Mouse (Mus musculus) heart, postnatal 4 days (tissue): ENCODE results near the gene Fam168a. TPM values are rescaled to one million over a fixed set of nuclear protein-coding genes. Genes with fewer than 3 reads are reported as not detected.

Experiments used
- DNase-seq: peaks from one replicate; pipeline ENCODE4 v3.0.0; 2021
- microRNA-seq, 2 experiments: library from miRNA; unstranded; fragments of <30 nt; microRNA quantifications; one replicate each; pipeline ENCODE4 v1.2.0; 2021 to 2022
- total RNA-seq, 2 experiments: library from RNA; stranded (reverse); gene quantifications; 2 replicates each; pipeline ENCODE4 v1.2.3; 2021

Gene Fam168a
- total RNA-seq, 2 experiments from 2014 or later: 55.1 to 58.6 TPM

- no peak for DNase-seq
Measured at GRCm38 (mm10) chr7:100869877-100870629, 163.6 kb downstream of the Fam168a start.

GRCm38 (mm10) chr7:100871355-100871754 lies 164.9 kb downstream of the Fam168a start:
- DNase-seq: no peak

GRCm38 (mm10) chr7:100871892-100872291 lies 165.5 kb downstream of the Fam168a start:
- DNase-seq: peak; percentile 65

- DNase-seq: no peak
Measured at GRCm38 (mm10) chr7:100873197-100873596, 166.8 kb downstream of the Fam168a start.

GRCm38 (mm10) chr7:100875822-100876221 lies 169.4 kb downstream of the Fam168a start:
- DNase-seq: no peak

- DNase-seq: no peak
Measured at GRCm38 (mm10) chr7:100876293-100876692, 169.9 kb downstream of the Fam168a start.

GRCm38 (mm10) chr7:100876771-100877170 lies 170.3 kb downstream of the Fam168a start:
- DNase-seq: no peak

GRCm38 (mm10) chr7:100879595-100879994 lies 173.2 kb downstream of the Fam168a start:
- DNase-seq: peak; percentile 86

GRCm38 (mm10) chr7:100881531-100881930 lies 175.1 kb downstream of the Fam168a start:
- no peak for DNase-seq

GRCm38 (mm10) chr7:100881950-100882349 lies 175.5 kb downstream of the Fam168a start:
- DNase-seq: no peak

- no peak for DNase-seq
Measured at GRCm38 (mm10) chr7:100884460-100884859, 178.0 kb downstream of the Fam168a start.

- DNase-seq: peak; percentile 78
Measured at GRCm38 (mm10) chr7:100886535-100886934, 180.1 kb downstream of the Fam168a start.

Small RNA genes within 50 kb of the gene (microRNA-seq; reads per million reads assigned to microRNA genes)
- 165 to 225 reads per million in 2 experiments for gene Mir3102

Other genes with a start within 250 kb of the Fam168a start
- gene Ucp3, start 233.6 kb upstream of the Fam168a start, total RNA-seq: 10 to 100 TPM; 15.2 to 16.5 TPM
- 100 to 1,000 TPM; 338 to 355 TPM for gene Ucp2, start 213.3 kb upstream of the Fam168a start, total RNA-seq
- not detected for gene Dnajb13, start 191.7 kb upstream of the Fam168a start, total RNA-seq
- gene Coa4, start 169.6 kb upstream of the Fam168a start, total RNA-seq: 10 to 100 TPM in 1 of 2 experiments, 1 to 10 TPM in 1; 9.7 to 10.6 TPM
- 10 to 100 TPM; 84.1 to 84.7 TPM for gene Rab6a, start 99.2 kb upstream of the Fam168a start, total RNA-seq
- gene Mrpl48, start 98.3 kb upstream of the Fam168a start, total RNA-seq: 10 to 100 TPM; 74.9 to 78.5 TPM
- gene Plekhb1, start 44.2 kb upstream of the Fam168a start, total RNA-seq: 1 to 10 TPM in 1 of 2 experiments, under 1 TPM in 1; 0.65 to 1.5 TPM
- 1 to 10 TPM; 5.6 to 6.4 TPM for gene Relt, start 156.8 kb downstream of the Fam168a start, total RNA-seq
- 10 to 100 TPM; 37.0 to 38.4 TPM for gene Arhgef17, start 225.5 kb downstream of the Fam168a start, total RNA-seq